Mouse (Mus musculus): ENCODE data around the gene Fbrs. TPM values are rescaled to one million over a fixed set of nuclear protein-coding genes. Genes with fewer than 3 reads are reported as not detected.
A peak's percentile ranks its signal among the peaks of the same experiment; 100 is the strongest.
"Not testable (repeated sequence)": the region's sequence is repeated elsewhere in the genome, so short reads cannot be mapped to it uniquely, and the experiment has no call there.

Fbrs gene
- polyA plus RNA-seq (2016; fragmentation: Nextera tagmentation; extraction: Ambion mirVana): 13.9 and 14.2 TPM in 2 replicates

DNA sequence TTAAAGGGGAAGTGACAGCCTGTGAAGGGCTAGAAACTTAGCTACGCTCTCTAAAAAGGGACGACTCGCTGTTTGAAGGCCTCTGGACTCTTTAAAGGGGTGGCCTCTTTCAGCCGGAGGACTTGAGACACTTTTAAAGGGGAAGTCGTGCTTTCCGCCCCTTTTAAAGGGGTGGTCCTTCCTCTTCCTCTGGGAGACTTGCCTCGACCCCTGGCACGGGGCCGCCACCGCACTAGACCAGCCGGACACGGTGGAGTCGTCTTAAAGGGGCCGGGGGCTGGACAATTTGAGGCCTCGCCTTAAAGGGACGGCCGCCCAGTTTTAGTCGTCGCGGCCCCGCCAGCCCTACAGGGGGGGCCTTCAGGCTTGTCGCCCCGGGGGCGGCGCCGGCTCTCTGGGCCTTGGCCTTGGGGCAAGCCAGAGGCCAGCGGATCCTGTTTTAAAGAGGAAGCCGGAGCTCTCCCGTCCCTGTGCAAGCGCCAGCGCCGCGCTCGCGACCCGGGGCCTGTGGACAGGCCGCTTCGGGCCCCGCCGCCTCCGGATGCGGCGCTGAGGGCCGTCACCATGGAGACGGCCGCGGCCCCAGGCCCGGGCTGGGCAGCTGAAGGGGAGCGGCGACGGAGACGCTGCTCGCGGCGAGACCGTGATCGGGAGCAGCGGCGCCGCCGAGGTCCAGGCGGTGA is at the start of gene Fbrs:
Gene Fbrs (plus strand): TSS at position 565 of the 683 bp plus-strand sequence.
- Histone ChIP-seq H3K9me3 (no peaks in the 10 kb centered on the region), H3K27me3 (no peaks in the 10 kb centered on the region), H3K4me1 (peaks cover 26% of the 10 kb centered on the region), H3K36me3 (peaks cover 65% of the 10 kb centered on the region), H3K4me2 (replicated peaks) (peak within 1 kb of the TSS; percentile 99), H3K4me3 (peak within 1 kb of the TSS; percentile 92), H3K27ac (replicated peaks) (peak within 1 kb of the TSS; percentile 97), H3K9ac (replicated peaks) (peak within 1 kb of the TSS; percentile 87)
- WGBS: under 1% methylated on average over 62 of the region's 62 CpGs
- ATAC-seq (ENCODE audit: low FRiP score, low read depth): peak; percentile 84

- ATAC-seq (ENCODE audit: low FRiP score, low read depth): no peak
- H3K4me1 ChIP-seq: no peaks in the 10 kb centered on the region
- peaks cover 13% of the 10 kb centered on the region; the same call in 1 of the 2 replicates for H3K9me3 ChIP-seq
- no peaks in the 10 kb centered on the region for H3K27me3 ChIP-seq
- 83% methylated on average over 4 of the region's 4 CpGs for WGBS
- no peak overlapping the region for H3K27ac ChIP-seq (replicated peaks)
- H3K4me2 ChIP-seq (replicated peaks): no peak overlapping the region
- H3K4me3 ChIP-seq: no peak overlapping the region
- no peaks in the 10 kb centered on the region for H3K36me3 ChIP-seq
- no peak overlapping the region for H3K9ac ChIP-seq (replicated peaks)
Observed at GRCm38 (mm10) chr7:127435206-127435605, 43.8 kb upstream of the Fbrs start.

- peaks cover 13% of the 10 kb centered on the region; the same call in 1 of the 2 replicates for H3K9me3 ChIP-seq
- no peaks in the 10 kb centered on the region for H3K27me3 ChIP-seq
- 91% methylated on average over 3 of the region's 3 CpGs for WGBS
- no peak overlapping the region for H3K4me2 ChIP-seq (replicated peaks)
- H3K36me3 ChIP-seq: peaks cover 8% of the 10 kb centered on the region
- no peak overlapping the region for H3K4me3 ChIP-seq
- H3K9ac ChIP-seq (replicated peaks): no peak overlapping the region
- ATAC-seq (ENCODE audit: low FRiP score, low read depth): no peak
- no peaks in the 10 kb centered on the region for H3K4me1 ChIP-seq
- no peak overlapping the region for H3K27ac ChIP-seq (replicated peaks)
Observed at GRCm38 (mm10) chr7:127437724-127438123, 41.3 kb upstream of the Fbrs start.

DNA sequence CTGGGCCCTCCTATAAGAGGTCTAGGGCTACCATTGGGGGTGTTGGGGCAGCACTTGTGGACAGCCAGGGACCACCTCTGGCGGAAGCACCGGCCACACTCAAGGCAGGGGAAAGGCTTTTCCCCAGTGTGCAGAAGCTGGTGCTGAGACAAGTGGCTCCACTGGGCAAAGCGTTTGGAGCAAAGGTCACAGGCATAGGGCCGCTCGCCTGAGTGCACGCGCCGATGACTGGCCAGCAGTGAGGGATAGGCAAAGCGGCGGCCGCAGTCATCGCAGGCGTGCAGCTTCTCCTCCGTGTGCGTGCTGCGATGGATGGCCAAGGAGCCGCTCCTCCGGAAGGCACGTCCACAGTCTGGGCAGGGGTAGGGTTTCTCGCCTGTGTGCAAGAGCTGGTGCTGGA is 35.0 kb upstream of the Fbrs start:
- Histone ChIP-seq H3K9ac (replicated peaks) (no peak overlapping the region), H3K4me2 (replicated peaks) (no peak overlapping the region), H3K36me3 (peaks cover 48% of the 10 kb centered on the region), H3K27ac (replicated peaks) (no peak overlapping the region), H3K9me3 (no peaks in the 10 kb centered on the region), H3K27me3 (no peaks in the 10 kb centered on the region), H3K4me1 (peaks cover 8% of the 10 kb centered on the region), H3K4me3 (no peak overlapping the region)
- WGBS: 93% methylated on average over 20 of the region's 20 CpGs
- no peak for ATAC-seq (ENCODE audit: low FRiP score, low read depth)

DNA sequence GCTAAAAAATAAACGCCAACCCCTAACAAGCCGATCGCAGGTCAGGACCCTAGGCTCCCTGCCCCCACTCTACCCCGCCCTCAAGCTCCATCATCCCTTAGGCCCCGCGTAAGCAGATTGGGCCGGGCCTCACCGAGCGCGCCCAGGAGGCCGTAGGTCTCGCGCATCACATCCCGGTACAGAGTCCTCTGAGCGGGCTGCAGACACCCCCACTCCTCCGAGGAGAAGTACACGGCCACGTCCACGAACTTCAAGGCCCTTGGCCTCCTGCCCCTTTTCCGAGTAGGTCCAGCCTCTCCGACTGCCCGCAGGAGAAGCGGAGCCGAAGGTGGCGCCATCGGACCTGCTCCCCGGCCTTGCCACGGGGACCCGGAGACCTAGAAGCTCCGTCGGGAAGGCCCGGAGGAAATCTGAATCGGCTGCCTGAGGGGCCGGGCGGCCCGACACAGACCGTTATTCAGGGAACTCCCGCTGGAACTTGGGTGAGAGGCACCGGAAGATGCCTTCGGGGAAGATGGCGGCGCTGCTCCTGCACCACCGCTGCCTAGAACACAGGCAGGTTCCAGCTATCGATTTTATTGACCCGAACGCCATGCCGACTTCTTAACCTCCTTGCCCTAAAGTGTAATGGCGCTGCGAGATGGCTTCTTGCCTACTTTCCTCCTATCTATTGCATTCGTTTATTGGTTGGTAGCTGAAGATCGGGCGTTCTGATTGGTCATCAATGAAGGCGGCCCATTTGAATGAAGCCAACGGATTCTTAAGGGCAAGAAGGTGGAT is 30.3 kb upstream of the Fbrs start, which contains the start of gene Zfp689:
Gene Zfp689 (minus strand): TSS at position 638 of the 780 bp plus-strand sequence.
- Histone ChIP-seq H3K4me3 (peak within 1 kb of the TSS; percentile 93), H3K27me3 (no peaks in the 10 kb centered on the region), H3K4me2 (replicated peaks) (peak within 1 kb of the TSS; percentile 81), H3K9me3 (no peaks in the 10 kb centered on the region), H3K9ac (replicated peaks) (peak within 1 kb of the TSS; percentile 85), H3K27ac (replicated peaks) (peak within 1 kb of the TSS; percentile 96), H3K36me3 (peaks cover 41% of the 10 kb centered on the region), H3K4me1 (peaks cover 46% of the 10 kb centered on the region)
- WGBS: under 1% methylated on average over 54 of the region's 54 CpGs
- ATAC-seq (ENCODE audit: low FRiP score, low read depth): peak; percentile 89

GRCm38 (mm10) chr7:127449966-127450365 is 29.0 kb upstream of the Fbrs start:
- peak overlapping the region; percentile 93 for H3K4me3 ChIP-seq
- peaks cover 33% of the 10 kb centered on the region for H3K36me3 ChIP-seq
- H3K27me3 ChIP-seq: no peaks in the 10 kb centered on the region
- ATAC-seq (ENCODE audit: low FRiP score, low read depth): no peak
- H3K4me2 ChIP-seq (replicated peaks): peak overlapping the region; percentile 81
- H3K4me1 ChIP-seq: peaks cover 46% of the 10 kb centered on the region
- WGBS: 87% methylated on average over 7 of the region's 7 CpGs
- peak overlapping the region; percentile 71 for H3K9ac ChIP-seq (replicated peaks)
- H3K27ac ChIP-seq (replicated peaks): no peak overlapping the region; the same call in 1 of the 2 replicates
- H3K9me3 ChIP-seq: no peaks in the 10 kb centered on the region

GRCm38 (mm10) chr7:127453056-127453455 is 25.9 kb upstream of the Fbrs start:
- peaks cover 40% of the 10 kb centered on the region for H3K4me1 ChIP-seq
- H3K27ac ChIP-seq (replicated peaks): no peak overlapping the region
- H3K9ac ChIP-seq (replicated peaks): no peak overlapping the region
- H3K36me3 ChIP-seq: peaks cover 40% of the 10 kb centered on the region
- WGBS: 96% methylated on average over 2 of the region's 2 CpGs
- no peak overlapping the region for H3K4me2 ChIP-seq (replicated peaks)
- H3K4me3 ChIP-seq: no peak overlapping the region
- 0 out of 2 replicates have a peak, but pooled peaks cover 5% of the 10 kb centered on the region for H3K9me3 ChIP-seq
- H3K27me3 ChIP-seq: no peaks in the 10 kb centered on the region
- ATAC-seq (ENCODE audit: low FRiP score, low read depth): no peak

- Histone ChIP-seq H3K4me2 (replicated peaks) (no peak overlapping the region), H3K9me3 (0 out of 2 replicates have a peak, but pooled peaks cover 5% of the 10 kb centered on the region), H3K27me3 (no peaks in the 10 kb centered on the region), H3K4me1 (peaks cover 32% of the 10 kb centered on the region), H3K4me3 (no peak overlapping the region), H3K9ac (replicated peaks) (no peak overlapping the region), H3K36me3 (peaks cover 51% of the 10 kb centered on the region), H3K27ac (replicated peaks) (no peak overlapping the region)
- no peak for ATAC-seq (ENCODE audit: low FRiP score, low read depth)
- 92% methylated on average over 7 of the region's 7 CpGs for WGBS
Observed at GRCm38 (mm10) chr7:127454905-127455304, 24.1 kb upstream of the Fbrs start.

GRCm38 (mm10) chr7:127458371-127459122 is 20.5 kb upstream of the Fbrs start:
- WGBS: 84% methylated on average over 3 of the region's 3 CpGs
- ATAC-seq (ENCODE audit: low FRiP score, low read depth); H3K4me2 ChIP-seq (replicated peaks); H3K4me1 ChIP-seq; H3K27ac ChIP-seq (replicated peaks); H3K4me3 ChIP-seq; H3K27me3 ChIP-seq; H3K9me3 ChIP-seq; H3K9ac ChIP-seq (replicated peaks): not testable (repeated sequence)
- H3K36me3 ChIP-seq: peaks cover 67% of the 10 kb centered on the region

DNA sequence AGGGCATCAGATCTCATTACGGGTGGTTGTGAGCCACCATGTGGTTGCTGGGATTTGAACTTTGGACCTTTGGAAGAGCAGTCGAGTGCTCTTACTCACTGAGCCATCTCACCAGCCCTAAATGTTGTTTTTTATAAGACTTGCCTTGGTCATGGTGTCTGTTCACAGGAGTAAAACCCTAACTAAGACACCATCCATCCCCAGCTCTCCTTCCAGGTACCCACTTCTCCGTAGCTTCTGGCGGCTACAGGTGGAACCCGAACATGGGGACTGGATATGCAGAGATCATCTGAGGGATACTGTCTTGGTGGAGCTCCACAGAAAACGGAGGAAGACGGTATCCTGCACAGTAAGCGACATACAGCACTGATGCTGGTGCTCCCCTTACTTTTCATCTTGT is 19.7 kb upstream of the Fbrs start, which contains the start of gene Prr14:
Gene Prr14 (plus strand): TSS at position 301 of the 400 bp plus-strand sequence.
- H3K36me3 ChIP-seq: peaks cover 67% of the 10 kb centered on the region
- not testable (repeated sequence) for H3K27ac ChIP-seq (replicated peaks); H3K4me3 ChIP-seq; H3K4me1 ChIP-seq; H3K27me3 ChIP-seq; H3K9ac ChIP-seq (replicated peaks); H3K9me3 ChIP-seq; H3K4me2 ChIP-seq (replicated peaks); ATAC-seq (ENCODE audit: low FRiP score, low read depth)
- 99% methylated on average over 8 of the region's 8 CpGs for WGBS

DNA sequence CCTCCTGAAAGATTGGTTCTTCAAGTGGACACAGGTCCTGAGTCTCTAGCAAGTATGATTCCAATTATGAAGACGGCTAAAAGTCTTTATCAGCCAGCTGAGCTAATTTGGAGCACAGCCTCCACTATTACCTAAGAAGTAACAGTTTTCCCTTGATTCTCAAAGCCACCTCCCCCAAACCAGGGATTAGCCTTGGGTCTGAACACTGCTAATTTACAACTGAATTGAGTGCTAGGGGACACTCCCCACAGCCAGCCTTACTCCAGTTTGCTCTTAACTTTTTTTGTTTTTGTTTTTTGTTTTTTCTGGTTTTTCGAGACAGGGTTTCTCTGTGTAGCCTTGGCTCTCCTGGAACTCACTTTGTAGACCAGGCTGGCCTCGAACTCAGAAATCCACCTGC is 13.8 kb upstream of the Fbrs start:
- no peaks in the 10 kb centered on the region for H3K9me3 ChIP-seq
- no peaks in the 10 kb centered on the region for H3K27me3 ChIP-seq
- no peak for ATAC-seq (ENCODE audit: low FRiP score, low read depth)
- H3K36me3 ChIP-seq: peaks cover 54% of the 10 kb centered on the region
- no peak overlapping the region for H3K4me3 ChIP-seq
- peaks cover 5% of the 10 kb centered on the region; the same call in 1 of the 2 replicates for H3K4me1 ChIP-seq
- no peak overlapping the region for H3K27ac ChIP-seq (replicated peaks)
- no peak overlapping the region for H3K4me2 ChIP-seq (replicated peaks)
- WGBS: 92% methylated on average over 3 of the region's 3 CpGs
- no peak overlapping the region for H3K9ac ChIP-seq (replicated peaks)
